Mouse (Mus musculus) midbrain, embryonic 14.5 days (tissue): ENCODE data around the gene Dlgap1. TPM values are rescaled to one million over a fixed set of nuclear protein-coding genes. Genes with fewer than 3 reads are reported as not detected.

Experiments
- ATAC-seq: fragments of 200-750 bp; cut with Nextera tagmentation; 2 replicates; pipeline ENCODE4 v1.8.0; 2017; ENCODE audit warnings: moderate number of reproducible peaks, moderate library complexity; ENCODE audit not compliant: low FRiP score, low TSS enrichment
- DNase-seq: peaks from one replicate; pipeline ENCODE4 v3.0.0-alpha.2; 2015
- H3K27ac ChIP-seq: fragments of 300-500 bp; sonication (generic); replicated peaks from 2 replicates; pipeline ENCODE4 v1.5.1; 2014; ENCODE audit warnings: mild to moderate bottlenecking, low read depth, low read length, moderate library complexity
- H3K27me3 ChIP-seq: fragments of 300-500 bp; sonication (generic); 2 replicates; pipeline ENCODE4 v1.6.1; 2014; ENCODE audit warnings: low read length, control low read depth, mixed read lengths; ENCODE audit not compliant: control insufficient read depth, insufficient read depth
- H3K36me3 ChIP-seq: fragments of 300-500 bp; sonication (generic); 2 replicates; pipeline ENCODE4 v1.6.1; 2014; ENCODE audit warnings: low read length, control low read depth; ENCODE audit not compliant: control insufficient read depth, insufficient read depth
- H3K4me1 ChIP-seq: fragments of 300-500 bp; sonication (generic); 2 replicates; pipeline ENCODE4 v1.6.1; 2014; ENCODE audit warnings: mild to moderate bottlenecking, antibody characterized with exemption, low read length, control low read depth; ENCODE audit not compliant: control insufficient read depth, insufficient read depth
- H3K4me2 ChIP-seq: fragments of 300-500 bp; sonication (generic); 2 replicates; pipeline ENCODE4 v1.6.1; 2014; ENCODE audit warnings: mild to moderate bottlenecking, low read length, moderate library complexity
- H3K4me3 ChIP-seq: fragments of 300-500 bp; sonication (generic); replicated peaks from 2 replicates; pipeline ENCODE4 v1.5.1; 2014; ENCODE audit warnings: low read depth, low read length
- H3K9ac ChIP-seq: fragments of 300-500 bp; sonication (generic); replicated peaks from 2 replicates; pipeline ENCODE4 v1.6.1; 2014; ENCODE audit warnings: mild to moderate bottlenecking, low read length, moderate library complexity
- H3K9me3 ChIP-seq: fragments of 300-500 bp; sonication (generic); 2 replicates; pipeline ENCODE4 v1.6.1; 2016; ENCODE audit warnings: low read length, control low read depth, mixed read lengths; ENCODE audit not compliant: control insufficient read depth
- WGBS: fragments of 180-500 bp; shearing (Covaris S2); extraction: QIAGEN DNeasy Blood & Tissue Kit; methylation state at CpG from one replicate; pipeline ENCODE4 v1.1.7; 2014; 5-methylcytosine and 5-hydroxymethylcytosine counted together
- polyA plus RNA-seq: library from polyadenylated mRNA; unstranded; fragments of >200 nt; fragmentation: Nextera tagmentation; extraction: Ambion mirVana; gene quantifications from 2 replicates; pipeline ENCODE4 v1.2.1, GENCODE M21; 2014

The Dlgap1 gene
- polyA plus RNA-seq, 1 experiment from 2014 or later, result 15.7 TPM

- DNase-seq (peak; percentile 28), ATAC-seq (no peak)
- no peaks in the 10 kb centered on the region for H3K27me3 ChIP-seq
- 43% methylated on average over 3 of the region's 3 CpGs for WGBS
- no peak overlapping the region for H3K4me2 ChIP-seq
- H3K27ac ChIP-seq, result no peak overlapping the region
- H3K9ac ChIP-seq, result no peak overlapping the region
- no peaks in the 10 kb centered on the region for H3K9me3 ChIP-seq
- H3K4me1 ChIP-seq, result 0 out of 2 replicates have a peak, but pooled peaks cover 3% of the 10 kb centered on the region
- no peaks in the 10 kb centered on the region for H3K36me3 ChIP-seq
- no peak overlapping the region for H3K4me3 ChIP-seq
Measured at GRCm38 (mm10) chr17:70397220-70397619, 428.3 kb downstream of the Dlgap1 start.

- Histone ChIP-seq H3K36me3 (no peaks in the 10 kb centered on the region), H3K4me2 (no peak overlapping the region), H3K9ac (no peak overlapping the region), H3K4me1 (0 out of 2 replicates have a peak, but pooled peaks cover 3% of the 10 kb centered on the region), H3K27me3 (no peaks in the 10 kb centered on the region), H3K4me3 (no peak overlapping the region), H3K27ac (no peak overlapping the region), H3K9me3 (no peaks in the 10 kb centered on the region)
- DNase-seq, result peak; percentile 2
- ATAC-seq, result no peak
- 71% methylated on average over 8 of the region's 8 CpGs for WGBS
Measured at GRCm38 (mm10) chr17:70397708-70398107, 428.8 kb downstream of the Dlgap1 start.

GRCm38 (mm10) chr17:70401909-70402308, 433.0 kb downstream of the Dlgap1 start:
- Histone ChIP-seq H3K9me3 (no peaks in the 10 kb centered on the region), H3K9ac (no peak overlapping the region), H3K36me3 (no peaks in the 10 kb centered on the region), H3K4me1 (peaks cover 7% of the 10 kb centered on the region; the same call in 1 of the 2 replicates), H3K4me3 (no peak overlapping the region), H3K4me2 (no peak overlapping the region), H3K27ac (no peak overlapping the region), H3K27me3 (no peaks in the 10 kb centered on the region)
- 70% methylated on average over 2 of the region's 2 CpGs for WGBS
- DNase-seq (no peak), ATAC-seq (no peak)

- DNase-seq, result peak; percentile 3
- no peak overlapping the region for H3K9ac ChIP-seq
- no peaks in the 10 kb centered on the region for H3K9me3 ChIP-seq
- no peaks in the 10 kb centered on the region for H3K27me3 ChIP-seq
- H3K4me2 ChIP-seq, result no peak overlapping the region
- 7% methylated on average over 10 of the region's 10 CpGs for WGBS
- no peaks in the 10 kb centered on the region for H3K36me3 ChIP-seq
- no peak overlapping the region for H3K4me3 ChIP-seq
- H3K4me1 ChIP-seq, result peaks cover 4% of the 10 kb centered on the region; the same call in 1 of the 2 replicates
- H3K27ac ChIP-seq, result no peak overlapping the region
- ATAC-seq, result no peak
Measured at GRCm38 (mm10) chr17:70403750-70404149, 434.9 kb downstream of the Dlgap1 start.

DNA sequence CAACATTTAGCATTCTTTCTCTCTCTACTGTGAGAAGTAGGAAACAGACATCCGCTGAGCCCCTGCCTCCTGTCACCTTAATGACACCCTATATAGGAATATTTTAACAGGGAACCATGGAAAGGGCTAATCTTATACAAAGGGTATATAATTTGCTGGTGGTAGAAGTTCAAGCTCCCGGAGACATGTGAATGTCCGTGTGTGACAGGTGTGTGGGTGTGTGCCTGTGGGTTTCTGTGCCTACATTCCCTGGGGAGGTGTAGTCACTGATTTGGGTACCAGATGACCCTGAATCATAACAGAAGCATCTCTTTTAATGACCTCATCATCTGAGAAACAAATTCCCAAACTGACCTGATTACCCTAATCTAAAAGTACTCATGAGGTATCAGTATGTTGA, 445.3 kb downstream of the Dlgap1 start:
- Histone ChIP-seq H3K9me3 (no peaks in the 10 kb centered on the region), H3K36me3 (no peaks in the 10 kb centered on the region), H3K4me1 (no peaks in the 10 kb centered on the region), H3K9ac (no peak overlapping the region), H3K27me3 (no peaks in the 10 kb centered on the region), H3K4me3 (no peak overlapping the region), H3K27ac (no peak overlapping the region), H3K4me2 (no peak overlapping the region)
- WGBS, result 82% methylated on average over 3 of the region's 3 CpGs
- ATAC-seq (no peak), DNase-seq (no peak)

DNA sequence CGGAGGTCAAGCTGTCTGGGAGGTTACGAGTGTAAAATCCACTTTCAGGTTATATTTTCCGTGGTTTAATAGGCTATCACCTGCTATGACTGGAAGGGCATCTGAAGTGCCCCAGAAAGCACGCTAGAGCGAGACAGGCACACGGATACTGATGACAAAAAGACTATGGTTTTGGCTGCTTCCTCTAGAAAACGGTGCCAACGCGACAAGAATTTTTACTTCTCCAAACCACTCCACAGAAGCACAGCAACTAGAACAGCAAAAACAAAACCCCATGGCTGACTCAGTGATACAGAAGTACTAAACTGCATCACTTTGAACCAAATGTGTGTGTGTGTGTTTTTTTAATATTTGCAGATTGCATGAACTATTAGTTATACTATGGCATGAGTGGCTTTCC, 459.0 kb downstream of the Dlgap1 start:
- no peaks in the 10 kb centered on the region for H3K36me3 ChIP-seq
- no peak overlapping the region for H3K27ac ChIP-seq
- no peak overlapping the region for H3K9ac ChIP-seq
- ATAC-seq, result no peak
- no peak overlapping the region for H3K4me2 ChIP-seq
- no peaks in the 10 kb centered on the region for H3K9me3 ChIP-seq
- WGBS, result 88% methylated on average over 9 of the region's 9 CpGs
- no peaks in the 10 kb centered on the region; the same call in 1 of the 2 replicates for H3K4me1 ChIP-seq
- H3K4me3 ChIP-seq, result no peak overlapping the region
- no peak for DNase-seq
- H3K27me3 ChIP-seq, result no peaks in the 10 kb centered on the region

- Histone ChIP-seq H3K27ac (no peak overlapping the region), H3K4me3 (0 out of 2 replicates have a peak overlapping the region, but pooled peaks have one; percentile 18), H3K36me3 (no peaks in the 10 kb centered on the region), H3K4me2 (peak overlapping the region; percentile 51), H3K9ac (no peak overlapping the region), H3K9me3 (no peaks in the 10 kb centered on the region), H3K4me1 (no peaks in the 10 kb centered on the region; the same call in 1 of the 2 replicates), H3K27me3 (no peaks in the 10 kb centered on the region)
- ATAC-seq (peak; percentile 81), DNase-seq (peak; percentile 95)
- WGBS, result 13% methylated on average over 17 of the region's 17 CpGs
Measured at GRCm38 (mm10) chr17:70429746-70430451, 461.0 kb downstream of the Dlgap1 start.

GRCm38 (mm10) chr17:70430452-70430787, 461.5 kb downstream of the Dlgap1 start:
- Histone ChIP-seq H3K9ac (no peak overlapping the region), H3K4me2 (peak overlapping the region; percentile 51; the same call in 1 of the 2 replicates), H3K9me3 (no peaks in the 10 kb centered on the region), H3K27me3 (no peaks in the 10 kb centered on the region), H3K27ac (no peak overlapping the region), H3K4me3 (no peak overlapping the region), H3K36me3 (no peaks in the 10 kb centered on the region), H3K4me1 (no peaks in the 10 kb centered on the region; the same call in 1 of the 2 replicates)
- ATAC-seq (no peak), DNase-seq (peak; percentile 84)
- 19% methylated on average over 5 of the region's 5 CpGs for WGBS

DNA sequence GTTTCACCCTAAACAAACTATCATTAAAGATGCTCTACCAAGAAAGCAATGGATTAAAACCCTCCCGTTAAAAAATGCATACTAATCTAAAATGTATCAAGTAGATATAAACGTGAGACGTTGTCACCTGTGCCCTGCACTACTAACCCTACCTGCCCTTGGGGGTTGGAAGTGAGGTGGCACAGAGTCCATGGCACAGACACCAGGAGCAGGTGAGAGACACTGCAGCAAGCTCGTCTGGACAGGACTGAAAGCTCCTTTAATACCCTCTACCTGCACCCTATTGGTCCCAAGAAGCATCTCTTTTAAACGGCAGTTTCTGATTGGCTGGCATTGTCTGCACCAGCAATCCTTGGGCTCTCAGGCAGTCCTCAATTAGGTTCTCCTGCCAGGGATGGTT, 464.0 kb downstream of the Dlgap1 start:
- no peak overlapping the region for H3K27ac ChIP-seq
- H3K27me3 ChIP-seq, result no peaks in the 10 kb centered on the region
- no peak overlapping the region for H3K4me2 ChIP-seq
- H3K9ac ChIP-seq, result no peak overlapping the region
- no peaks in the 10 kb centered on the region for H3K9me3 ChIP-seq
- no peaks in the 10 kb centered on the region; the same call in 1 of the 2 replicates for H3K4me1 ChIP-seq
- ATAC-seq (no peak), DNase-seq (no peak)
- 74% methylated on average over 5 of the region's 5 CpGs for WGBS
- H3K4me3 ChIP-seq, result no peak overlapping the region
- H3K36me3 ChIP-seq, result no peaks in the 10 kb centered on the region
